Mouse (Mus musculus) G1E (cell line): Measurements from ENCODE around the gene Wrap73.

Experiments used
- CTCF ChIP-seq: IDR thresholded peaks from 2 replicates; pipeline ENCODE4 v1.5.1; 2012; ENCODE audit warnings: low read depth, low read length, inconsistent platforms, mixed read lengths
- GATA2 ChIP-seq: IDR thresholded peaks from 2 replicates; pipeline ENCODE4 v1.6.1; 2012; ENCODE audit warnings: low read depth, low read length, inconsistent platforms, borderline replicate concordance
- TAL1 ChIP-seq: conservative IDR thresholded peaks from 2 replicates; pipeline ENCODE4 v1.6.1; 2012; ENCODE audit warnings: low read depth, low read length, inconsistent platforms, mixed read lengths

- TF ChIP-seq TAL1 = no peak
- TF ChIP-seq GATA2 = no peak
- TF ChIP-seq CTCF = no peak
Observed at GRCm38 (mm10) chr4:154129950-154130349, 12.2 kb upstream of the Wrap73 start.
